Mouse (Mus musculus) lung, embryonic 14.5 days (tissue): ENCODE results near the gene Vti1a. TPM values are rescaled to one million over a fixed set of nuclear protein-coding genes. Genes with fewer than 3 reads are reported as not detected.

Experiments used
- ATAC-seq: fragments of 200-750 bp; cut with Nextera tagmentation; 2 replicates; pipeline ENCODE4 v1.8.0; 2017; ENCODE audit warnings: mild to moderate bottlenecking, moderate TSS enrichment, moderate library complexity; ENCODE audit not compliant: insufficient read depth
- DNase-seq: peaks from one replicate; pipeline ENCODE4 v3.0.0-alpha.2; 2015
- H3K27ac ChIP-seq: fragments of 300-500 bp; sonication (generic); 2 replicates; pipeline ENCODE4 v1.5.1; 2014; ENCODE audit warnings: low read depth, mild to moderate bottlenecking, moderate library complexity
- H3K27me3 ChIP-seq: fragments of 300-500 bp; sonication (generic); 2 replicates; pipeline ENCODE4 v1.6.1; 2014; ENCODE audit warnings: low read length, control low read depth; ENCODE audit not compliant: insufficient read depth
- H3K36me3 ChIP-seq: fragments of 300-500 bp; sonication (generic); 2 replicates; pipeline ENCODE4 v1.6.1; 2014; ENCODE audit warnings: control low read depth; ENCODE audit not compliant: insufficient read depth
- H3K4me1 ChIP-seq: fragments of 300-500 bp; sonication (generic); 2 replicates; pipeline ENCODE4 v1.6.1; 2014; ENCODE audit warnings: antibody characterized with exemption, control low read depth; ENCODE audit not compliant: insufficient read depth
- H3K4me2 ChIP-seq: fragments of 300-500 bp; sonication (generic); 2 replicates; pipeline ENCODE4 v1.6.1; 2014; ENCODE audit warnings: mild to moderate bottlenecking
- H3K4me3 ChIP-seq: fragments of 300-500 bp; sonication (generic); 2 replicates; pipeline ENCODE4 v1.5.1; 2014; ENCODE audit warnings: low read depth, low read length
- H3K9ac ChIP-seq: fragments of 300-500 bp; sonication (generic); 2 replicates; pipeline ENCODE4 v1.6.1; 2014
- H3K9me3 ChIP-seq: fragments of 300-500 bp; sonication (generic); 2 replicates; pipeline ENCODE4 v1.6.1; 2016; ENCODE audit warnings: low read depth, low read length, control low read depth
- CTCF ChIP-seq: IDR thresholded peaks from 2 replicates; pipeline ENCODE4 v1.5.1; 2016; ENCODE audit warnings: antibody characterized with exemption, low read depth
- WGBS: fragments of 180-500 bp; shearing (Covaris S2); extraction: QIAGEN DNeasy Blood & Tissue Kit; methylation state at CpG from one replicate; pipeline ENCODE4 v1.1.7; 2014; 5-methylcytosine and 5-hydroxymethylcytosine counted together
- polyA plus RNA-seq: library from polyadenylated mRNA; unstranded; fragments of >200 nt; fragmentation: Nextera tagmentation; extraction: Ambion mirVana; gene quantifications from 2 replicates; pipeline ENCODE4 v1.2.1, GENCODE M21; 2014

Gene Vti1a
- polyA plus RNA-seq, 1 experiment from 2014 or later = 25.5 TPM

GRCm38 (mm10) chr19:55327510-55327909, 11.4 kb downstream of the Vti1a start:
- no peak overlapping the region for H3K4me3 ChIP-seq
- no peaks in the 10 kb centered on the region for H3K4me1 ChIP-seq
- WGBS = 80% methylated on average over 4 of the region's 4 CpGs
- H3K9ac ChIP-seq = no peak overlapping the region
- peaks cover 34% of the 10 kb centered on the region for H3K36me3 ChIP-seq
- TF ChIP-seq CTCF = no peak
- H3K27me3 ChIP-seq = no peaks in the 10 kb centered on the region
- no peak overlapping the region for H3K4me2 ChIP-seq
- DNase-seq = no peak
- no peaks in the 10 kb centered on the region for H3K9me3 ChIP-seq
- no peak for ATAC-seq
- no peak overlapping the region for H3K27ac ChIP-seq

- TF ChIP-seq CTCF = no peak
Measured at GRCm38 (mm10) chr19:55331776-55332175, 15.7 kb downstream of the Vti1a start.

GRCm38 (mm10) chr19:55332641-55333268, 16.7 kb downstream of the Vti1a start:
- no peak overlapping the region for H3K4me3 ChIP-seq
- no peak overlapping the region for H3K9ac ChIP-seq
- H3K4me2 ChIP-seq = no peak overlapping the region
- H3K27ac ChIP-seq = no peak overlapping the region
- TF ChIP-seq CTCF = peak; percentile 93
- H3K9me3 ChIP-seq = no peaks in the 10 kb centered on the region
- peaks cover 24% of the 10 kb centered on the region for H3K36me3 ChIP-seq
- no peaks in the 10 kb centered on the region for H3K4me1 ChIP-seq
- peak; percentile 88; the same call in 1 of the 2 replicates for ATAC-seq
- DNase-seq = peak; percentile 92
- 83% methylated on average over 8 of the region's 8 CpGs for WGBS
- no peaks in the 10 kb centered on the region for H3K27me3 ChIP-seq

More at GRCm38 (mm10) chr19:55331776-55332175, 15.7 kb downstream of the Vti1a start:
- no peaks in the 10 kb centered on the region for H3K4me1 ChIP-seq
- no peak overlapping the region for H3K9ac ChIP-seq
- WGBS = 90% methylated on average over 5 of the region's 5 CpGs
- ATAC-seq (no peak), DNase-seq (no peak)
- H3K9me3 ChIP-seq = no peaks in the 10 kb centered on the region
- no peak overlapping the region for H3K27ac ChIP-seq
- no peak overlapping the region for H3K4me2 ChIP-seq
- peaks cover 24% of the 10 kb centered on the region for H3K36me3 ChIP-seq
- no peak overlapping the region for H3K4me3 ChIP-seq
- H3K27me3 ChIP-seq = no peaks in the 10 kb centered on the region

- 100% methylated on average over 1 of the region's 1 CpGs for WGBS
- ATAC-seq (no peak), DNase-seq (peak; percentile 81)
- Histone ChIP-seq H3K9ac (no peak overlapping the region), H3K27ac (no peak overlapping the region), H3K27me3 (no peaks in the 10 kb centered on the region), H3K36me3 (0 out of 2 replicates have a peak, but pooled peaks cover 7% of the 10 kb centered on the region), H3K9me3 (no peaks in the 10 kb centered on the region), H3K4me3 (no peak overlapping the region), H3K4me2 (no peak overlapping the region), H3K4me1 (no peaks in the 10 kb centered on the region)
- TF ChIP-seq CTCF = peak; percentile 62
Measured at GRCm38 (mm10) chr19:55335881-55336280, 19.8 kb downstream of the Vti1a start.

GRCm38 (mm10) chr19:55336441-55336840, 20.3 kb downstream of the Vti1a start:
- TF ChIP-seq CTCF = no peak
- ATAC-seq (peak; percentile 79), DNase-seq (peak; percentile 48)
- no peaks in the 10 kb centered on the region for H3K4me1 ChIP-seq
- WGBS = 70% methylated on average over 12 of the region's 12 CpGs
- H3K9ac ChIP-seq = no peak overlapping the region
- H3K9me3 ChIP-seq = no peaks in the 10 kb centered on the region
- H3K27ac ChIP-seq = no peak overlapping the region
- H3K4me2 ChIP-seq = no peak overlapping the region
- no peaks in the 10 kb centered on the region for H3K27me3 ChIP-seq
- 0 out of 2 replicates have a peak, but pooled peaks cover 7% of the 10 kb centered on the region for H3K36me3 ChIP-seq
- H3K4me3 ChIP-seq = no peak overlapping the region

- TF ChIP-seq CTCF = no peak
- DNase-seq (no peak), ATAC-seq (no peak)
- no peak overlapping the region for H3K27ac ChIP-seq
- no peaks in the 10 kb centered on the region for H3K27me3 ChIP-seq
- H3K4me2 ChIP-seq = no peak overlapping the region
- WGBS = 79% methylated on average over 9 of the region's 9 CpGs
- H3K4me3 ChIP-seq = no peak overlapping the region
- H3K4me1 ChIP-seq = no peaks in the 10 kb centered on the region
- H3K36me3 ChIP-seq = 0 out of 2 replicates have a peak, but pooled peaks cover 1% of the 10 kb centered on the region
- no peaks in the 10 kb centered on the region for H3K9me3 ChIP-seq
- no peak overlapping the region for H3K9ac ChIP-seq
Measured at GRCm38 (mm10) chr19:55337066-55337465, 21.0 kb downstream of the Vti1a start.

- ATAC-seq = no peak
Measured at GRCm38 (mm10) chr19:55337664-55338063, 21.6 kb downstream of the Vti1a start.

More at GRCm38 (mm10) chr19:55337664-55338063, 21.6 kb downstream of the Vti1a start:
- no peak overlapping the region for H3K27ac ChIP-seq
- no peak for DNase-seq
- H3K4me2 ChIP-seq = no peak overlapping the region
- no peak overlapping the region for H3K4me3 ChIP-seq
- no peak overlapping the region for H3K9ac ChIP-seq
- no peaks in the 10 kb centered on the region for H3K36me3 ChIP-seq
- no peaks in the 10 kb centered on the region for H3K4me1 ChIP-seq
- H3K9me3 ChIP-seq = no peaks in the 10 kb centered on the region
- H3K27me3 ChIP-seq = no peaks in the 10 kb centered on the region
- no peak for TF ChIP-seq CTCF
- WGBS = 78% methylated on average over 10 of the region's 10 CpGs
